ENCODE assay signal across 8 mouse cellular contexts in the genomic region with DNA sequence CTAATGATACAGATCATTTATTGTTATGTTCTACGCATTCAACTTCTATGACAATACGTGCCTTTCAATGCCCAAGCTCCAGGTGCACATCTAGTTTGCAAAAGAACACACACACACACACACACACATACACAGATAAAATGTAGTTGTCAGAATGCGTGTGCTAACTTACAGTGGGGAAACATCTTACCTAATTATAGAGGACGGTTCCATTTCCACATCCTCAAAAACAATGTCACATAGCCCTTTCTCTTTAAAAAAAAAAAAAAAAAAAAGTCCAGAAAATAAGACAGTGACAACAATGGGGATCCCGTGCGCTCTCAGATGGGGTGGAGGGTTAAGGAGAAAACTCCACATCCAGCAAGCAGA. TPM values are rescaled to one million over a fixed set of nuclear protein-coding genes. Genes with fewer than 3 reads are reported as not detected.
DNase-seq lines count a peak whose midpoint lies in the region; ATAC-seq lines count a peak whose summit lies in the region.

No protein-coding gene starts in this region.

- peak overlapping the region; percentile 98 for H3K9ac ChIP-seq in heart, embryonic 14.5 days (ENCODE audit: low read length)
- H3K9ac ChIP-seq in hindbrain, embryonic 12.5 days = peak overlapping the region; percentile 97
- peak overlapping the region; percentile 98 for H3K9ac ChIP-seq in midbrain, embryonic 12.5 days (replicated peaks)

- peaks cover 0 to 34% of the 10 kb centered on the region in 2 experiments; a peak in 2 of 4 replicates for H3K4me1 ChIP-seq in heart, embryonic 14.5 days (ENCODE audit: control insufficient read depth in 2 of 2, insufficient read depth in 2 of 2, low read length in 2 of 2)
- H3K4me1 ChIP-seq in hindbrain, embryonic 12.5 days = peaks cover 21% of the 10 kb centered on the region
- peaks cover 22% of the 10 kb centered on the region for H3K4me1 ChIP-seq in midbrain, embryonic 12.5 days

- H3K4me3 ChIP-seq in heart, embryonic 14.5 days (ENCODE audit: control insufficient read depth in 1 of 2, insufficient read depth in 1 of 2, low read depth in 1 of 2, low read length in 2 of 2) = peak overlapping the region; percentile 92 to 98
- H3K4me3 ChIP-seq in hindbrain, embryonic 12.5 days = peak overlapping the region; percentile 84
- H3K4me3 ChIP-seq in midbrain, embryonic 12.5 days = peak overlapping the region; percentile 92

- no peaks in the 10 kb centered on the region for H3K36me3 ChIP-seq in heart, embryonic 14.5 days (ENCODE audit: control insufficient read depth, insufficient read depth, low read length)
- H3K36me3 ChIP-seq in hindbrain, embryonic 12.5 days = no peaks in the 10 kb centered on the region
- no peaks in the 10 kb centered on the region for H3K36me3 ChIP-seq in midbrain, embryonic 12.5 days

- peak overlapping the region; percentile 96 to 99 for H3K27ac ChIP-seq in heart, embryonic 14.5 days (replicated peaks in 1 of 2; ENCODE audit: control insufficient read depth in 1 of 2, insufficient read depth in 1 of 2, low read depth in 2 of 2, low read length in 2 of 2)
- H3K27ac ChIP-seq in hindbrain, embryonic 12.5 days = peak overlapping the region; percentile 99
- peak overlapping the region; percentile 99 for H3K27ac ChIP-seq in midbrain, embryonic 12.5 days (replicated peaks)

- H3K4me2 ChIP-seq in heart, embryonic 14.5 days (ENCODE audit: low read length) = peak overlapping the region; percentile 75
- H3K4me2 ChIP-seq in hindbrain, embryonic 12.5 days (replicated peaks) = peak overlapping the region; percentile 74
- peak overlapping the region; percentile 59 for H3K4me2 ChIP-seq in midbrain, embryonic 12.5 days (replicated peaks)

- H3K27me3 ChIP-seq in heart, embryonic 14.5 days (ENCODE audit: control insufficient read depth, insufficient read depth, low read length) = no peaks in the 10 kb centered on the region
- H3K27me3 ChIP-seq in hindbrain, embryonic 12.5 days = no peaks in the 10 kb centered on the region
- no peaks in the 10 kb centered on the region for H3K27me3 ChIP-seq in midbrain, embryonic 12.5 days

- DNase-seq in heart, postnatal 25 days (ENCODE audit: low spot score) = no peak
- DNase-seq in NIH3T3 (ENCODE audit: low read depth) = peak; percentile 27
- no peak for DNase-seq in left cerebral cortex, adult 9 months (ENCODE audit: low spot score in 2 of 2)
- DNase-seq in yolk sac, embryonic 10.5 days (ENCODE audit: low spot score) = no peak
- DNase-seq in layer of hippocampus, postnatal 36 days = no peak

- intact Hi-C loops in heart, postnatal 25 days (cut with DNase I) = loop anchor here (2.0 to 10.0 kb wide), 2 partner anchors 48 to 1484 kb away; partner anchors contain the start of genes Echdc1 and Hey2

- ATAC-seq in heart, embryonic 14.5 days (ENCODE audit: insufficient number of reproducible peaks, insufficient read depth, low FRiP score, low read depth) = no peak
- ATAC-seq in hindbrain, embryonic 12.5 days (ENCODE audit: low FRiP score) = no peak
- peak; percentile 1; the same call in 1 of the 2 replicates for ATAC-seq in midbrain, embryonic 12.5 days (ENCODE audit: low FRiP score, low read depth)

- H3K9me3 ChIP-seq in heart, embryonic 14.5 days (ENCODE audit: control insufficient read depth, low read length) = no peaks in the 10 kb centered on the region
- no peaks in the 10 kb centered on the region for H3K9me3 ChIP-seq in hindbrain, embryonic 12.5 days (replicated peaks)
- no peaks in the 10 kb centered on the region for H3K9me3 ChIP-seq in midbrain, embryonic 12.5 days

- WGBS in heart, embryonic 14.5 days = 3% methylated on average over 6 of the region's 6 CpGs
- 2% methylated on average over 6 of the region's 6 CpGs for WGBS in hindbrain, embryonic 12.5 days
- WGBS in midbrain, embryonic 12.5 days = 1% methylated on average over 6 of the region's 6 CpGs

RNA-seq across cellular contexts. Expression of gene Rnf146, which starts 1.2 kb away (rescaled TPM):
- polyA plus RNA-seq in heart, embryonic 14.5 days (2014; fragmentation: Nextera tagmentation; extraction: Ambion mirVana) = 31.4 and 39.7 TPM in 2 replicates
- 10 to 100 TPM; 53.2 to 60.3 TPM for total RNA-seq in heart, postnatal 25 days (2021)
- polyA plus RNA-seq in hindbrain, embryonic 12.5 days (2016; fragmentation: Nextera tagmentation; extraction: Ambion mirVana) = 66.6 and 78.4 TPM in 2 replicates
- 66.4 and 81.2 TPM in 2 replicates for polyA plus RNA-seq in midbrain, embryonic 12.5 days (2016; fragmentation: Nextera tagmentation; extraction: Ambion mirVana)
- 100 to 1,000 TPM; 104 to 107 TPM for total RNA-seq in layer of hippocampus, postnatal 36 days (2021)

RNA-seq across cellular contexts. Expression of gene Echdc1, which starts 48.1 kb away (rescaled TPM):
- 22.6 and 26.5 TPM in 2 replicates for polyA plus RNA-seq in heart, embryonic 14.5 days (2014; fragmentation: Nextera tagmentation; extraction: Ambion mirVana)
- 10 to 100 TPM; 33.3 to 37.4 TPM for total RNA-seq in heart, postnatal 25 days (2021)
- 21.6 and 21.8 TPM in 2 replicates for polyA plus RNA-seq in hindbrain, embryonic 12.5 days (2016; fragmentation: Nextera tagmentation; extraction: Ambion mirVana)
- polyA plus RNA-seq in midbrain, embryonic 12.5 days (2016; fragmentation: Nextera tagmentation; extraction: Ambion mirVana) = 25.1 and 25.4 TPM in 2 replicates
- total RNA-seq in layer of hippocampus, postnatal 36 days (2021) = 10 to 100 TPM; 34.6 to 43.4 TPM
